Mouse (Mus musculus): ENCODE data around the gene Pbx2. TPM values are rescaled to one million over a fixed set of nuclear protein-coding genes. Genes with fewer than 3 reads are reported as not detected.

Pbx2 gene
- polyA plus RNA-seq, 1 experiment from 2014 or later: 17.3 TPM

- DNase-seq (ENCODE audit: low spot score): no peak
- peak overlapping the region; percentile 98 for H3K27ac ChIP-seq (ENCODE audit: low read depth, low read length)
These were observed 695 bp upstream of the Pbx2 start for GRCm38 (mm10) chr17:34590154-34590987.

GRCm38 (mm10) chr17:34591994-34592375, 919 bp downstream of the Pbx2 start:
- WGBS: under 1% methylated on average over 17 of the region's 35 CpGs
- peak overlapping the region; percentile 97 for H3K4me2 ChIP-seq (ENCODE audit: low read depth)
- peak overlapping the region; percentile 98 for H3K27ac ChIP-seq (ENCODE audit: low read depth, low read length)
- ATAC-seq (ENCODE audit: insufficient read depth, low FRiP score, low TSS enrichment) (peak; percentile 36), DNase-seq (ENCODE audit: low spot score) (peak; percentile 92)
- H3K4me3 ChIP-seq (ENCODE audit: low read depth, low read length): peak overlapping the region; percentile 98
- H3K27me3 ChIP-seq (ENCODE audit: control insufficient read depth, insufficient read depth, low read length): no peaks in the 10 kb centered on the region
- H3K4me1 ChIP-seq (ENCODE audit: control insufficient read depth, insufficient read depth, low read length): peaks cover 44% of the 10 kb centered on the region
- no peaks in the 10 kb centered on the region for H3K9me3 ChIP-seq (ENCODE audit: control insufficient read depth, low read length)
- H3K9ac ChIP-seq (ENCODE audit: low read length): peak overlapping the region; percentile 97
- peaks cover 5% of the 10 kb centered on the region; the same call in 1 of the 2 replicates for H3K36me3 ChIP-seq (ENCODE audit: control insufficient read depth, insufficient read depth, low read length)

More at GRCm38 (mm10) chr17:34590154-34590987, 695 bp upstream of the Pbx2 start:
- no peak overlapping the region for H3K4me3 ChIP-seq (ENCODE audit: low read depth, low read length)
- H3K27me3 ChIP-seq (ENCODE audit: control insufficient read depth, insufficient read depth, low read length): no peaks in the 10 kb centered on the region
- WGBS: 69% methylated on average over 14 of the region's 15 CpGs
- peaks cover 47% of the 10 kb centered on the region for H3K4me1 ChIP-seq (ENCODE audit: control insufficient read depth, insufficient read depth, low read length)
- H3K9me3 ChIP-seq (ENCODE audit: control insufficient read depth, low read length): no peaks in the 10 kb centered on the region
- no peak for ATAC-seq (ENCODE audit: insufficient read depth, low FRiP score, low TSS enrichment)
- peaks cover 3% of the 10 kb centered on the region; the same call in 1 of the 2 replicates for H3K36me3 ChIP-seq (ENCODE audit: control insufficient read depth, insufficient read depth, low read length)
- peak overlapping the region; percentile 14; the same call in 1 of the 2 replicates for H3K4me2 ChIP-seq (ENCODE audit: low read depth)
- peak overlapping the region; percentile 97; the same call in 1 of the 2 replicates for H3K9ac ChIP-seq (ENCODE audit: low read length)

GRCm38 (mm10) chr17:34592581-34593549, 1.8 kb downstream of the Pbx2 start:
- Histone ChIP-seq H3K4me1 (ENCODE audit: control insufficient read depth, insufficient read depth, low read length) (peaks cover 44% of the 10 kb centered on the region), H3K27me3 (ENCODE audit: control insufficient read depth, insufficient read depth, low read length) (no peaks in the 10 kb centered on the region), H3K36me3 (ENCODE audit: control insufficient read depth, insufficient read depth, low read length) (peaks cover 5% of the 10 kb centered on the region; the same call in 1 of the 2 replicates), H3K9me3 (ENCODE audit: control insufficient read depth, low read length) (no peaks in the 10 kb centered on the region), H3K4me2 (ENCODE audit: low read depth) (peak overlapping the region; percentile 97), H3K9ac (ENCODE audit: low read length) (peak overlapping the region; percentile 97), H3K4me3 (ENCODE audit: low read depth, low read length) (peak overlapping the region; percentile 98), H3K27ac (ENCODE audit: low read depth, low read length) (peak overlapping the region; percentile 98)
- ATAC-seq (ENCODE audit: insufficient read depth, low FRiP score, low TSS enrichment) (peak; percentile 32; the same call in 1 of the 2 replicates), DNase-seq (ENCODE audit: low spot score) (peak; percentile 54)
- 1% methylated on average over 27 of the region's 32 CpGs for WGBS

- Histone ChIP-seq H3K27me3 (ENCODE audit: control insufficient read depth, insufficient read depth, low read length) (no peaks in the 10 kb centered on the region), H3K4me1 (ENCODE audit: control insufficient read depth, insufficient read depth, low read length) (peaks cover 34% of the 10 kb centered on the region), H3K4me3 (ENCODE audit: low read depth, low read length) (peak overlapping the region; percentile 98), H3K4me2 (ENCODE audit: low read depth) (peak overlapping the region; percentile 97), H3K9ac (ENCODE audit: low read length) (peak overlapping the region; percentile 97), H3K27ac (ENCODE audit: low read depth, low read length) (0 out of 2 replicates have a peak overlapping the region, but pooled peaks have one; percentile 20), H3K9me3 (ENCODE audit: control insufficient read depth, low read length) (no peaks in the 10 kb centered on the region), H3K36me3 (ENCODE audit: control insufficient read depth, insufficient read depth, low read length) (peaks cover 5% of the 10 kb centered on the region; the same call in 1 of the 2 replicates)
- DNase-seq (ENCODE audit: low spot score) (no peak), ATAC-seq (ENCODE audit: insufficient read depth, low FRiP score, low TSS enrichment) (no peak)
- 57% methylated on average over 32 of the region's 34 CpGs for WGBS
These were observed 2.9 kb downstream of the Pbx2 start for GRCm38 (mm10) chr17:34593752-34594525.

- Histone ChIP-seq H3K27ac (ENCODE audit: low read depth, low read length) (no peak overlapping the region), H3K4me3 (ENCODE audit: low read depth, low read length) (no peak overlapping the region), H3K36me3 (ENCODE audit: control insufficient read depth, insufficient read depth, low read length) (peaks cover 9% of the 10 kb centered on the region; the same call in 1 of the 2 replicates), H3K4me2 (ENCODE audit: low read depth) (no peak overlapping the region), H3K9ac (ENCODE audit: low read length) (no peak overlapping the region), H3K9me3 (ENCODE audit: control insufficient read depth, low read length) (no peaks in the 10 kb centered on the region), H3K27me3 (ENCODE audit: control insufficient read depth, insufficient read depth, low read length) (no peaks in the 10 kb centered on the region), H3K4me1 (ENCODE audit: control insufficient read depth, insufficient read depth, low read length) (peaks cover 15% of the 10 kb centered on the region)
- WGBS: 79% methylated on average over 8 of the region's 8 CpGs
- DNase-seq (ENCODE audit: low spot score) (no peak), ATAC-seq (ENCODE audit: insufficient read depth, low FRiP score, low TSS enrichment) (no peak)
These were observed 5.0 kb downstream of the Pbx2 start for GRCm38 (mm10) chr17:34596098-34596497.

GRCm38 (mm10) chr17:34597566-34598095, 6.6 kb downstream of the Pbx2 start, which contains the start of gene Ager:
Gene Ager (plus strand): TSS chr17:34597862.
- Histone ChIP-seq H3K9ac (ENCODE audit: low read length) (no peak within 1 kb of the TSS), H3K27ac (ENCODE audit: low read depth, low read length) (no peak within 1 kb of the TSS), H3K4me3 (ENCODE audit: low read depth, low read length) (no peak within 1 kb of the TSS; the same call in 1 of the 2 replicates), H3K4me2 (ENCODE audit: low read depth) (no peak within 1 kb of the TSS), H3K4me1 (ENCODE audit: control insufficient read depth, insufficient read depth, low read length) (peaks cover 17% of the 10 kb centered on the region), H3K27me3 (ENCODE audit: control insufficient read depth, insufficient read depth, low read length) (no peaks in the 10 kb centered on the region), H3K9me3 (ENCODE audit: control insufficient read depth, low read length) (no peaks in the 10 kb centered on the region), H3K36me3 (ENCODE audit: control insufficient read depth, insufficient read depth, low read length) (peaks cover 9% of the 10 kb centered on the region; the same call in 1 of the 2 replicates)
- 19% methylated on average over 6 of the region's 6 CpGs for WGBS
- DNase-seq (ENCODE audit: low spot score) (no peak), ATAC-seq (ENCODE audit: insufficient read depth, low FRiP score, low TSS enrichment) (no peak)

- H3K36me3 ChIP-seq (ENCODE audit: control insufficient read depth, insufficient read depth, low read length): peaks cover 7% of the 10 kb centered on the region; the same call in 1 of the 2 replicates
- no peaks in the 10 kb centered on the region for H3K9me3 ChIP-seq (ENCODE audit: control insufficient read depth, low read length)
- DNase-seq (ENCODE audit: low spot score) (no peak), ATAC-seq (ENCODE audit: insufficient read depth, low FRiP score, low TSS enrichment) (no peak)
- WGBS: 79% methylated on average over 9 of the region's 9 CpGs
- H3K27me3 ChIP-seq (ENCODE audit: control insufficient read depth, insufficient read depth, low read length): no peaks in the 10 kb centered on the region
- no peak overlapping the region for H3K9ac ChIP-seq (ENCODE audit: low read length)
- H3K27ac ChIP-seq (ENCODE audit: low read depth, low read length): no peak overlapping the region
- H3K4me3 ChIP-seq (ENCODE audit: low read depth, low read length): no peak overlapping the region
- no peak overlapping the region for H3K4me2 ChIP-seq (ENCODE audit: low read depth)
- H3K4me1 ChIP-seq (ENCODE audit: control insufficient read depth, insufficient read depth, low read length): peaks cover 15% of the 10 kb centered on the region
These were observed 8.8 kb downstream of the Pbx2 start for GRCm38 (mm10) chr17:34599891-34600290.
